Comparison of ENCODE assay signal across 27 mouse cellular contexts in genomic region chr14:21111500-21111899, GRCm38 (mm10). TPM values are rescaled to one million over a fixed set of nuclear protein-coding genes. Genes with fewer than 3 reads are reported as not detected.
DNase-seq lines count a peak whose midpoint lies in the region; ATAC-seq and TF ChIP-seq lines count a peak whose summit lies in the region.
"Had no signal": no experiment of that assay in that cellular context is flagged by ENCODE, and none has a peak within 500 bp of the region (broad histone marks: within the 10 kb centered on the region; RNA-seq: fewer than 3 reads in every experiment).

No protein-coding gene starts in this region.

- no peak overlapping the region for H3K4me3 ChIP-seq in liver, adult 2 months (ENCODE audit: insufficient read depth, low read depth, low read length)
- no peak overlapping the region for H3K4me3 ChIP-seq in liver, embryonic 11.5 days (ENCODE audit: low read depth, low read length)
- no peak overlapping the region for H3K4me3 ChIP-seq in liver, embryonic 16.5 days (ENCODE audit: low read depth, low read length)
- H3K4me3 ChIP-seq: embryonic facial prominence, embryonic 12.5 days; embryonic facial prominence, embryonic 15.5 days; gastrocnemius, adult 2 months; heart, embryonic 13.5 days had no signal

- H3K4me1 ChIP-seq in liver, adult 2 months (ENCODE audit: control insufficient read depth, insufficient read depth, low read length) = peaks cover 37% of the 10 kb centered on the region
- 0 out of 2 replicates have a peak, but pooled peaks cover 3% of the 10 kb centered on the region for H3K4me1 ChIP-seq in liver, embryonic 11.5 days (replicated peaks; ENCODE audit: control insufficient read depth, insufficient read depth, low read length)
- H3K4me1 ChIP-seq in liver, embryonic 16.5 days (ENCODE audit: control insufficient read depth, low read depth, low read length) = peaks cover 8% of the 10 kb centered on the region
- H3K4me1 ChIP-seq: embryonic facial prominence, embryonic 12.5 days; embryonic facial prominence, embryonic 15.5 days had no signal

- no peak overlapping the region for H3K4me2 ChIP-seq in liver, embryonic 11.5 days
- H3K4me2 ChIP-seq in liver, embryonic 16.5 days (ENCODE audit: low read depth, low read length) = no peak overlapping the region
- H3K4me2 ChIP-seq: embryonic facial prominence, embryonic 12.5 days; embryonic facial prominence, embryonic 15.5 days; heart, embryonic 13.5 days; hindbrain, embryonic 14.5 days had no signal

- H3K79me2 ChIP-seq in liver, adult 2 months (ENCODE audit: control insufficient read depth, insufficient read depth, low read length) = peaks cover 15% of the 10 kb centered on the region; the same call in 1 of the 2 replicates

- H3K27ac ChIP-seq in liver, adult 2 months (replicated peaks; ENCODE audit: insufficient read depth, low read depth, low read length) = peak overlapping the region; percentile 70
- 0 out of 2 replicates have a peak overlapping the region, but pooled peaks have one; percentile 6 for H3K27ac ChIP-seq in liver, embryonic 11.5 days (ENCODE audit: low read depth, low read length)
- H3K27ac ChIP-seq in liver, embryonic 16.5 days (ENCODE audit: low read length) = peak overlapping the region; percentile 34; the same call in 1 of the 2 replicates
- H3K27ac ChIP-seq: embryonic facial prominence, embryonic 12.5 days; embryonic facial prominence, embryonic 15.5 days; gastrocnemius, adult 2 months; heart, embryonic 13.5 days; hindbrain, embryonic 14.5 days had no signal

- intact Hi-C loops in left cerebral cortex, postnatal 25 days (cut with DNase I) = loop anchor here (2.0 kb wide), 1 partner anchor 59 kb away; the partner anchor contains the start of genes Adk and Ap3m1

- no peak for TF ChIP-seq POLR2A in liver, adult 2 months (IDR thresholded peaks at IDR 0.05; ENCODE audit: extremely low read depth, insufficient read depth, low read length)

- H3K27me3 ChIP-seq in liver, adult 2 months (ENCODE audit: control insufficient read depth, insufficient read depth, low read length) = no peaks in the 10 kb centered on the region
- no peaks in the 10 kb centered on the region for H3K27me3 ChIP-seq in liver, embryonic 11.5 days (replicated peaks; ENCODE audit: control insufficient read depth, insufficient read depth, low read length)
- no peaks in the 10 kb centered on the region for H3K27me3 ChIP-seq in liver, embryonic 16.5 days (ENCODE audit: control insufficient read depth, insufficient read depth, low read depth, low read length)
- H3K27me3 ChIP-seq: CH12.LX; embryonic facial prominence, embryonic 12.5 days; embryonic facial prominence, embryonic 15.5 days; heart, embryonic 13.5 days; Patski had no signal

- H3K36me3 ChIP-seq in liver, adult 2 months (ENCODE audit: control insufficient read depth, insufficient read depth, low read length) = peaks cover 25% of the 10 kb centered on the region
- no peaks in the 10 kb centered on the region for H3K36me3 ChIP-seq in liver, embryonic 11.5 days (ENCODE audit: control insufficient read depth, insufficient read depth, low read length)
- H3K36me3 ChIP-seq in liver, embryonic 16.5 days (ENCODE audit: control insufficient read depth, insufficient read depth) = no peaks in the 10 kb centered on the region
- H3K36me3 ChIP-seq: embryonic facial prominence, embryonic 12.5 days; embryonic facial prominence, embryonic 15.5 days had no signal

- no peak for DNase-seq in liver, adult 2 months (ENCODE audit: extremely low read depth, low read depth, low spot score)
- no peak for DNase-seq in liver
- DNase-seq in liver, embryonic 11.5 days (ENCODE audit: low spot score) = no peak
- no peak for DNase-seq in left cerebral cortex, postnatal 25 days (ENCODE audit: low spot score in 2 of 2)
- no peak for DNase-seq in testis, postnatal 10 days (ENCODE audit: low spot score)
- DNase-seq: adrenal gland, adult 2 months; adrenal gland, postnatal 14 days; B cell, adult 2 months; cerebellum, adult 11 months; cerebellum, adult 2 months; cerebellum, adult 9-11 months; cerebellum, postnatal 25 days; forebrain, postnatal 0 days; gastrocnemius, adult 2 months; gastrocnemius, postnatal 14 days; heart, adult 18-20 months; heart, postnatal 14 days; heart, postnatal 4 days had no signal

- TF ChIP-seq CTCF in liver, adult 2 months (IDR thresholded peaks at IDR 0.05; ENCODE audit: low read depth, low read length) = no peak

- ATAC-seq in liver, embryonic 11.5 days (replicated peaks; ENCODE audit: low FRiP score) = 0 out of 2 replicates have a peak, but pooled peaks have one; percentile 51
- no peak for ATAC-seq in liver, embryonic 16.5 days (ENCODE audit: low read depth)
- ATAC-seq: forebrain, embryonic 14.5 days; forebrain, postnatal 0 days; Patski had no signal

- H3K9ac ChIP-seq in liver, adult 2 months (ENCODE audit: low read depth, low read length) = peak overlapping the region; percentile 55
- H3K9ac ChIP-seq in liver, embryonic 11.5 days (ENCODE audit: low read depth, low read length) = no peak overlapping the region
- H3K9ac ChIP-seq in liver, embryonic 16.5 days (ENCODE audit: low read depth, low read length) = no peak overlapping the region
- H3K9ac ChIP-seq: embryonic facial prominence, embryonic 12.5 days; embryonic facial prominence, embryonic 15.5 days; forebrain, postnatal 0 days; heart, embryonic 13.5 days; hindbrain, embryonic 14.5 days had no signal

- WGBS in liver, adult 2 months = 43% methylated on average over 1 of the region's 1 CpGs
- WGBS in liver, embryonic 11.5 days = 96% methylated on average over 1 of the region's 1 CpGs
- WGBS in liver, embryonic 16.5 days (ENCODE audit: insufficient replicate concordance) = 78% methylated on average over 1 of the region's 1 CpGs

- no peaks in the 10 kb centered on the region for H3K9me3 ChIP-seq in liver, embryonic 11.5 days (ENCODE audit: control insufficient read depth, low read length)
- H3K9me3 ChIP-seq in liver, embryonic 16.5 days (replicated peaks; ENCODE audit: control insufficient read depth, low read length) = no peaks in the 10 kb centered on the region
- H3K9me3 ChIP-seq: embryonic facial prominence, embryonic 12.5 days; embryonic facial prominence, embryonic 15.5 days; G1E; heart, embryonic 13.5 days had no signal

RNA-seq across cellular contexts. Expression of gene Adk, which starts 59.1 kb away (rescaled TPM):
- 877 and 924 TPM in 2 replicates for total RNA-seq in liver, adult 2 months (2014; rRNA removed)
- 231 and 284 TPM in 2 replicates for polyA plus RNA-seq in liver, adult 2 months (2012; rRNA removed)
- 253 and 276 TPM in 2 replicates for polyA plus RNA-seq in liver, embryonic 11.5 days (2014; fragmentation: Nextera tagmentation; extraction: Ambion mirVana)
- polyA plus RNA-seq in liver, embryonic 16.5 days (2015; fragmentation: Nextera tagmentation; extraction: Ambion mirVana) = 224 and 254 TPM in 2 replicates
- 10 to 100 TPM; 66.5 to 76.3 TPM for total RNA-seq in left cerebral cortex, postnatal 25 days (2021)

RNA-seq across cellular contexts. Expression of gene Ap3m1, which starts 59.2 kb away (rescaled TPM):
- total RNA-seq in liver, adult 2 months (2014; rRNA removed) = 126 and 143 TPM in 2 replicates
- 44.8 and 55.2 TPM in 2 replicates for polyA plus RNA-seq in liver, adult 2 months (2012; rRNA removed)
- 55.7 and 75.0 TPM in 2 replicates for polyA plus RNA-seq in liver, embryonic 11.5 days (2014; fragmentation: Nextera tagmentation; extraction: Ambion mirVana)
- 31.6 and 33.4 TPM in 2 replicates for polyA plus RNA-seq in liver, embryonic 16.5 days (2015; fragmentation: Nextera tagmentation; extraction: Ambion mirVana)
- 10 to 100 TPM; 69.6 to 70.4 TPM for total RNA-seq in left cerebral cortex, postnatal 25 days (2021)

Comparison
In these comparisons a context has a peak if more than half of its experiments do, and no peak if none do; other contexts are left out.
1. H3K27ac ChIP-seq: peak in every context shown above with its lines; median percentile 70 in liver, adult 2 months; 34 in liver, embryonic 16.5 days; 6 in liver, embryonic 11.5 days.